Mouse (Mus musculus) intestine, postnatal 0 days (tissue): ENCODE data around the gene Cgrrf1. TPM values are rescaled to one million over a fixed set of nuclear protein-coding genes. Genes with fewer than 3 reads are reported as not detected.

Experiments
- ATAC-seq: fragments of 200-750 bp; cut with Nextera tagmentation; 2 replicates; pipeline ENCODE4 v1.8.0; 2017; ENCODE audit warnings: mild to moderate bottlenecking, moderate TSS enrichment, moderate library complexity
- H3K27ac ChIP-seq: fragments of 300-500 bp; sonication (generic); 2 replicates; pipeline ENCODE4 v1.5.1; 2014; ENCODE audit warnings: mild to moderate bottlenecking, low read depth, low read length, moderate library complexity
- H3K27me3 ChIP-seq: fragments of 300-500 bp; sonication (generic); replicated peaks from 2 replicates; pipeline ENCODE4 v1.6.1; 2014; ENCODE audit warnings: low read length, mixed read lengths; ENCODE audit not compliant: control insufficient read depth, insufficient read depth
- H3K36me3 ChIP-seq: fragments of 300-500 bp; sonication (generic); 2 replicates; pipeline ENCODE4 v1.6.1; 2014; ENCODE audit warnings: mild to moderate bottlenecking, moderate library complexity; ENCODE audit not compliant: control insufficient read depth, insufficient read depth
- H3K4me1 ChIP-seq: fragments of 300-500 bp; sonication (generic); replicated peaks from 2 replicates; pipeline ENCODE4 v1.6.1; 2014; ENCODE audit warnings: antibody characterized with exemption, low read length, mixed read lengths; ENCODE audit not compliant: control insufficient read depth, insufficient read depth
- H3K4me2 ChIP-seq: fragments of 300-500 bp; sonication (generic); replicated peaks from 2 replicates; pipeline ENCODE4 v1.6.1; 2014; ENCODE audit warnings: low read depth, mild to moderate bottlenecking, moderate library complexity
- H3K4me3 ChIP-seq: fragments of 300-500 bp; sonication (generic); 2 replicates; pipeline ENCODE4 v1.5.1; 2014; ENCODE audit warnings: low read depth, low read length
- H3K9ac ChIP-seq: fragments of 300-500 bp; sonication (generic); 2 replicates; pipeline ENCODE4 v1.6.1; 2014; ENCODE audit warnings: mild to moderate bottlenecking, low read depth, low read length
- H3K9me3 ChIP-seq: fragments of 300-500 bp; sonication (generic); 2 replicates; pipeline ENCODE4 v1.6.1; 2016; ENCODE audit warnings: mixed run types; ENCODE audit not compliant: control insufficient read depth
- CTCF ChIP-seq: sonication (generic); IDR thresholded peaks from 2 replicates; pipeline ENCODE4 v1.5.1; 2016; ENCODE audit warnings: low read depth, mild to moderate bottlenecking, control low read depth, antibody characterized with exemption, moderate library complexity
- WGBS: fragments of 180-500 bp; shearing (Covaris S2); extraction: QIAGEN DNeasy Blood & Tissue Kit; methylation state at CpG from one replicate; pipeline ENCODE4 v1.1.7; 2014; 5-methylcytosine and 5-hydroxymethylcytosine counted together
- polyA plus RNA-seq: library from polyadenylated mRNA; unstranded; fragments of >200 nt; fragmentation: Nextera tagmentation; extraction: Ambion mirVana; gene quantifications from 2 replicates; pipeline ENCODE4 v1.2.1, GENCODE M21; 2015

The Cgrrf1 gene
- polyA plus RNA-seq, 1 experiment from 2014 or later: 35.3 TPM

GRCm38 (mm10) chr14:46883068-46883870 is 51.3 kb downstream of the Cgrrf1 start:
- Histone ChIP-seq H3K27ac (peak overlapping the region; percentile 46), H3K9ac (peak overlapping the region; percentile 62), H3K9me3 (no peaks in the 10 kb centered on the region), H3K27me3 (peaks cover 4% of the 10 kb centered on the region; the same call in 1 of the 2 replicates), H3K4me1 (no peaks in the 10 kb centered on the region), H3K4me2 (peak overlapping the region; percentile 98), H3K36me3 (no peaks in the 10 kb centered on the region), H3K4me3 (peak overlapping the region; percentile 64)
- ATAC-seq: no peak
- peak; percentile 18; the same call in 1 of the 2 replicates for TF ChIP-seq CTCF
- WGBS: under 1% methylated on average over 70 of the region's 70 CpGs

- under 1% methylated on average over 28 of the region's 29 CpGs for WGBS
- no peak for ATAC-seq
- H3K4me2 ChIP-seq: peak overlapping the region; percentile 98
- H3K9ac ChIP-seq: peak overlapping the region; percentile 62; the same call in 1 of the 2 replicates
- H3K9me3 ChIP-seq: no peaks in the 10 kb centered on the region
- no peak for TF ChIP-seq CTCF
- no peaks in the 10 kb centered on the region for H3K36me3 ChIP-seq
- peak overlapping the region; percentile 64 for H3K4me3 ChIP-seq
- no peaks in the 10 kb centered on the region for H3K4me1 ChIP-seq
- peaks cover 4% of the 10 kb centered on the region; the same call in 1 of the 2 replicates for H3K27me3 ChIP-seq
- H3K27ac ChIP-seq: peak overlapping the region; percentile 62; the same call in 1 of the 2 replicates
Measured at GRCm38 (mm10) chr14:46883871-46884441, 52.0 kb downstream of the Cgrrf1 start.

GRCm38 (mm10) chr14:46884701-46885428 is 52.9 kb downstream of the Cgrrf1 start:
- Histone ChIP-seq H3K4me3 (peak overlapping the region; percentile 64), H3K9me3 (no peaks in the 10 kb centered on the region), H3K4me2 (peak overlapping the region; percentile 98), H3K9ac (peak overlapping the region; percentile 62), H3K27ac (peak overlapping the region; percentile 62), H3K27me3 (peaks cover 4% of the 10 kb centered on the region; the same call in 1 of the 2 replicates), H3K4me1 (no peaks in the 10 kb centered on the region), H3K36me3 (no peaks in the 10 kb centered on the region)
- under 1% methylated on average over 44 of the region's 52 CpGs for WGBS
- ATAC-seq: no peak
- no peak for TF ChIP-seq CTCF

GRCm38 (mm10) chr14:46885429-46885755 is 53.5 kb downstream of the Cgrrf1 start:
- TF ChIP-seq CTCF: 0 out of 2 replicates have a peak, but pooled peaks have one; percentile 3
- H3K36me3 ChIP-seq: no peaks in the 10 kb centered on the region
- no peaks in the 10 kb centered on the region for H3K9me3 ChIP-seq
- no peak for ATAC-seq
- no peaks in the 10 kb centered on the region for H3K4me1 ChIP-seq
- peak overlapping the region; percentile 98 for H3K4me2 ChIP-seq
- no peak overlapping the region for H3K9ac ChIP-seq
- WGBS: 8% methylated on average over 7 of the region's 7 CpGs
- no peak overlapping the region for H3K27ac ChIP-seq
- peaks cover 4% of the 10 kb centered on the region; the same call in 1 of the 2 replicates for H3K27me3 ChIP-seq
- peak overlapping the region; percentile 64 for H3K4me3 ChIP-seq

GRCm38 (mm10) chr14:46885891-46886301 is 54.0 kb downstream of the Cgrrf1 start:
- no peaks in the 10 kb centered on the region for H3K36me3 ChIP-seq
- TF ChIP-seq CTCF: no peak
- WGBS: 36% methylated on average over 5 of the region's 5 CpGs
- peak overlapping the region; percentile 3; the same call in 1 of the 2 replicates for H3K27ac ChIP-seq
- no peak overlapping the region for H3K9ac ChIP-seq
- no peaks in the 10 kb centered on the region for H3K4me1 ChIP-seq
- H3K9me3 ChIP-seq: no peaks in the 10 kb centered on the region
- peak overlapping the region; percentile 64 for H3K4me3 ChIP-seq
- peak overlapping the region; percentile 98 for H3K4me2 ChIP-seq
- no peak for ATAC-seq
- H3K27me3 ChIP-seq: peaks cover 4% of the 10 kb centered on the region; the same call in 1 of the 2 replicates

- no peak for TF ChIP-seq CTCF
- Histone ChIP-seq H3K4me1 (no peaks in the 10 kb centered on the region), H3K9me3 (no peaks in the 10 kb centered on the region), H3K4me2 (no peak overlapping the region), H3K4me3 (no peak overlapping the region), H3K27ac (no peak overlapping the region), H3K36me3 (no peaks in the 10 kb centered on the region), H3K27me3 (no peaks in the 10 kb centered on the region; the same call in 1 of the 2 replicates), H3K9ac (no peak overlapping the region)
- no peak for ATAC-seq
- 75% methylated on average over 4 of the region's 4 CpGs for WGBS
Measured at GRCm38 (mm10) chr14:46889096-46889495, 57.2 kb downstream of the Cgrrf1 start.
